Mouse (Mus musculus) MEL (cell line): Measurements from ENCODE around the gene Mydgf. TPM values are rescaled to one million over a fixed set of nuclear protein-coding genes. Genes with fewer than 3 reads are reported as not detected.

ENCODE experiments used
- DNase-seq: peaks from one replicate; pipeline ENCODE4 v3.0.0; 2011; ENCODE audit warnings: low read depth, low spot score
- H3K27ac ChIP-seq: 2 replicates; pipeline ENCODE4 v1.5.1; 2012; ENCODE audit warnings: low read depth, mild to moderate bottlenecking, control low read depth, low read length, moderate library complexity; ENCODE audit not compliant: control insufficient read depth
- H3K27me3 ChIP-seq, 2 experiments: fragments of 150-350 bp in 1 of 2; sonication (generic) in 1 of 2; 2 replicates each; pipeline ENCODE4 v1.6.1; 2012; ENCODE audit warnings: low read length in 2 of 2, mild to moderate bottlenecking in 2 of 2, improper control_type of control experiment in 1 of 2, moderate library complexity in 1 of 2; ENCODE audit not compliant: insufficient read depth in 2 of 2, control insufficient read depth in 1 of 2
- H3K36me3 ChIP-seq, 2 experiments: 2 replicates each; pipeline ENCODE4 v1.6.1; 2012 to 2014; ENCODE audit warnings: low read length in 2 of 2, improper control_type of control experiment in 1 of 2, inconsistent platforms in 1 of 2, mild to moderate bottlenecking in 1 of 2; ENCODE audit not compliant: insufficient read depth in 2 of 2, control insufficient read depth in 1 of 2
- H3K4me1 ChIP-seq, 2 experiments: fragments of 150-350 bp in 1 of 2; sonication (generic) in 1 of 2; 2 replicates each; pipeline ENCODE4 v1.6.1; 2012; ENCODE audit warnings: low read length in 2 of 2, improper control_type of control experiment in 1 of 2, mild to moderate bottlenecking in 1 of 2; ENCODE audit not compliant: insufficient read depth in 2 of 2, control insufficient read depth in 1 of 2
- H3K4me3 ChIP-seq, 2 experiments: fragments of 150-350 bp in 1 of 2; sonication (generic) in 1 of 2; 2 replicates each; pipeline ENCODE4 v1.5.1; 2012; ENCODE audit warnings: low read depth in 2 of 2, low read length in 2 of 2, mild to moderate bottlenecking in 2 of 2, moderate library complexity in 2 of 2, control low read depth in 1 of 2, improper control_type of control experiment in 1 of 2; ENCODE audit not compliant: control insufficient read depth in 1 of 2, insufficient read depth in 1 of 2
- H3K79me2 ChIP-seq: 2 replicates; pipeline ENCODE4 v1.6.1; 2012; ENCODE audit warnings: mild to moderate bottlenecking, low read length, moderate library complexity; ENCODE audit not compliant: control insufficient read depth, poor library complexity, insufficient read depth
- H3K9ac ChIP-seq: 2 replicates; pipeline ENCODE4 v1.6.1; 2012; ENCODE audit warnings: low read depth, mild to moderate bottlenecking, control low read depth, low read length, moderate library complexity; ENCODE audit not compliant: control insufficient read depth, poor library complexity, severe bottlenecking
- H3K9me3 ChIP-seq: fragments of 150-350 bp; sonication (generic); replicated peaks from 2 replicates; pipeline ENCODE4 v1.6.1; 2012; ENCODE audit warnings: mild to moderate bottlenecking, low read length, improper control_type of control experiment, moderate library complexity; ENCODE audit not compliant: insufficient read depth
- EP300 ChIP-seq, 2 experiments: IDR thresholded peaks; 2 replicates each; pipeline ENCODE4 v1.6.1; 2011; ENCODE audit warnings: improper control_type of control experiment in 2 of 2, low read length in 2 of 2, low read depth in 1 of 2, mild to moderate bottlenecking in 1 of 2
- ETS1 ChIP-seq: IDR thresholded peaks from 2 replicates; pipeline ENCODE4 v1.6.1; 2012; ENCODE audit warnings: low read depth, mild to moderate bottlenecking, inconsistent platforms, low read length, improper control_type of control experiment, moderate library complexity
- GATA1 ChIP-seq: IDR thresholded peaks from 2 replicates; pipeline ENCODE4 v1.6.1; 2011; ENCODE audit warnings: low read depth, low read length, improper control_type of control experiment
- HCFC1 ChIP-seq: IDR thresholded peaks from 2 replicates; pipeline ENCODE4 v1.6.1; 2012; ENCODE audit warnings: low read depth, mild to moderate bottlenecking, inconsistent platforms, low read length, improper control_type of control experiment, moderate library complexity
- JUND ChIP-seq: IDR thresholded peaks from 2 replicates; pipeline ENCODE4 v1.6.1; 2011; ENCODE audit warnings: low read depth, mild to moderate bottlenecking, improper control_type of control experiment, low read length
- MEF2A ChIP-seq: IDR thresholded peaks from 2 replicates; pipeline ENCODE4 v1.6.1; 2014; ENCODE audit warnings: low read depth, mild to moderate bottlenecking, inconsistent platforms, low read length, improper control_type of control experiment; ENCODE audit not compliant: poor library complexity, insufficient replicate concordance, severe bottlenecking; ENCODE audit errors: extremely low read depth
- MXI1 ChIP-seq: IDR thresholded peaks from 2 replicates; pipeline ENCODE4 v1.6.1; 2011; ENCODE audit warnings: mild to moderate bottlenecking, low read depth, low read length, improper control_type of control experiment
- MYB ChIP-seq: IDR thresholded peaks from 2 replicates; pipeline ENCODE4 v1.6.1; 2011; ENCODE audit warnings: mild to moderate bottlenecking, low read depth, low read length, improper control_type of control experiment
- TAL1 ChIP-seq: IDR thresholded peaks from 2 replicates; pipeline ENCODE4 v1.6.1; 2012; ENCODE audit warnings: mild to moderate bottlenecking, inconsistent platforms, low read length, moderate library complexity, mixed read lengths
- TCF12 ChIP-seq: IDR thresholded peaks from 2 replicates; pipeline ENCODE4 v1.6.1; 2014; ENCODE audit warnings: low read depth, mild to moderate bottlenecking, inconsistent platforms, low read length, improper control_type of control experiment, moderate library complexity
- UBTF ChIP-seq: IDR thresholded peaks from 2 replicates; pipeline ENCODE4 v1.6.1; 2012; ENCODE audit warnings: low read depth, mild to moderate bottlenecking, inconsistent platforms, low read length, improper control_type of control experiment, moderate library complexity, borderline replicate concordance; ENCODE audit not compliant: insufficient read depth
- polyA plus RNA-seq, 2 experiments: library from polyadenylated mRNA; stranded (reverse) in 1 of 2; unstranded in 1 of 2; fragments of >175 nt in 1 of 2; fragments of >200 nt in 1 of 2; gene quantifications; 2 replicates each; pipeline versions ENCODE4 v1.2.1 to v1.2.4; 2012; ENCODE audit warnings: low replicate concordance in 2 of 2, low read depth in 1 of 2; ENCODE audit not compliant: insufficient read length in 2 of 2, insufficient read depth in 1 of 2, missing spikeins in 1 of 2
- total RNA-seq: library from RNA; depleted of rRNA; stranded (reverse); fragments of 300-350 nt; gene quantifications from 2 replicates; pipeline ENCODE4 v1.2.3, GENCODE M21; 2012

The Mydgf gene
- total and polyA plus RNA-seq, 3 experiments, result 117 to 137 TPM; not detected in 1

DNA sequence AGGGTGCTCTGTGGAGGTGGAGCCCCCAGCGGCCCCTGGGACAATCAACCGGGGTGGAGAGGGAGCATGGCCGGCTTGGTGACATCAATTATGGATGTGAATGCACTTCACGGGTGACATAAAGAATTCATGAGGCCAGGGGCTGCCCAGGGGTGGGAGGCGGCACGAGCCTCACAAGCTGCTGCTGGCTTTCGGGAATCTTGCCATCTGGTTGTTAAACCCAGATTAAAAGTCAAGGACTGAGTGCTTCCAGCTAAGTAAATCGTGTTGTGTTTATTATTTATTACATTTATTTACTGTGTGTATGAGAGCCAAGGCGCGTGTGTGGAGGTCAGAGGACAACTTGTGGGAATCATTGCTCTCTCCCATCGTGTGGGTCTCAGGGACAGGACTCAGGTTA, 18.0 kb downstream of the Mydgf start:
- Histone ChIP-seq H3K79me2 (no peaks in the 10 kb centered on the region), H3K9me3 (no peaks in the 10 kb centered on the region), H3K9ac (no peak overlapping the region), H3K27ac (no peak overlapping the region), H3K4me3 (no peak overlapping the region), H3K36me3 (peaks cover 0 to 22% of the 10 kb centered on the region in 2 experiments; a peak in 2 of 4 replicates), H3K4me1 (peaks cover 9 to 28% of the 10 kb centered on the region in 2 experiments), H3K27me3 (no peaks in the 10 kb centered on the region)
- DNase-seq, result no peak
- TF ChIP-seq MEF2A, result no peak

DNA sequence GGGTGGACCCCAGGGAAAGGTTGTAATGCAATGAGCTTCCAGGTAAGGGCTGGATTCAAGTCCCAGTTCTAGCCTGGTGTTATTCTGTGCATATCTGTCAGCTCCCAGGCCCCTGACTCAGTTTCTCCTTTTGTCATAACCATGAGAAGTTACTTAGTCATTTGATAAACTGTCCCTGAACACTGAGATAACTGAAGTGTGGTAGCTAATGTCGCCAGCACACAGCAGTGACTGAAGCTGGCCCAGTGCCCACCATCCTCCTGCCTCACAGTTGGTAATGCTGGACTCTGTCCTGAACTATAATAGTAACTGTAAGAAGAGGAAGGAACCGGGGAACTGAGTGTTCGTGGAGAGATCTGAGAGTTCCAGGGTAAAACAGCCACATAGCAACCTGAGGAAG, 19.2 kb downstream of the Mydgf start:
- peak overlapping the region; percentile 20; the same call in 1 of the 2 replicates for H3K27ac ChIP-seq
- DNase-seq, result peak; percentile 80
- no peak overlapping the region for H3K4me3 ChIP-seq
- TF ChIP-seq MYB (no peak), GATA1 (peak; percentile 68), TCF12 (peak; percentile 30; the same call in 1 of the 2 replicates), TAL1 (peak; percentile 23), ETS1 (peak; percentile 38; the same call in 1 of the 2 replicates), EP300 (IDR thresholded peaks at IDR 0.05; ENCODE audit: low read depth in 1 of 2, low read length in 2 of 2) (peak in 1 of 2 experiments; percentile 62; a peak in 3 of 4 replicates), UBTF (no peak)
- H3K79me2 ChIP-seq, result no peaks in the 10 kb centered on the region
- H3K9me3 ChIP-seq, result no peaks in the 10 kb centered on the region
- no peaks in the 10 kb centered on the region for H3K27me3 ChIP-seq
- H3K36me3 ChIP-seq, result peaks cover 0 to 22% of the 10 kb centered on the region in 2 experiments; a peak in 2 of 4 replicates
- H3K9ac ChIP-seq, result no peak overlapping the region
- H3K4me1 ChIP-seq, result peaks cover 9 to 28% of the 10 kb centered on the region in 2 experiments

DNA sequence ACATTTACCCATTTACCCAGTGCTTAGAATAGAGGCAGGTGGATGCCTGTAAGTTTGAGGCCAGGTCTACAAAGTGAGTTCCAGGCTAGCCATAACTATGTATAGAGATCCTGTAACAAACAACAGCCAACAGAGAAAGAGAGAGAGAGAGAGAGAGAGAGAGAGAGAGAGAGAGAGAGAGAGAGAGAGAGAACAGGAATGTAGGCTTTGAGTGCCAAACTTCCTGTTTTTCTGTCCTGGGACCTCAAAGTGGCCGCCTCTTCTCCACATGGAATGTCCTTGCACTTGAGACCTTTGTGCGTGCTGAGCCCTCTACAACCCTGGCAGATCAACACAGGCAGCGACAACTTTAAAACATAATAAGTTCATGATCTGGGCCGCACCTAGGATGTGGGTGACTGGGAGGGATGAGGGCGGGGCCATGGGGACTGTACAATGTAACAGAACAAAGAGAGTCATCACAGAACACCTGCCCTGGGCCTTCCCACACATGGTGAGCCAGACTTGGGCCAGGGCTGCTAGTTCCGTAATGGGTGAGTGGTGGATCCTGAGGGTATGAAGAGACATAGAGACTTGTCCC, 20.1 kb downstream of the Mydgf start:
- no peaks in the 10 kb centered on the region for H3K79me2 ChIP-seq
- H3K9me3 ChIP-seq, result no peaks in the 10 kb centered on the region
- H3K36me3 ChIP-seq, result peaks cover 0 to 22% of the 10 kb centered on the region in 2 experiments; a peak in 2 of 4 replicates
- H3K4me3 ChIP-seq, result 0 out of 4 replicates have a peak overlapping the region, but pooled peaks of 1 of the 2 experiments have one; percentile 4
- DNase-seq, result peak; percentile 72
- peak overlapping the region; percentile 27 for H3K9ac ChIP-seq
- peaks cover 9 to 28% of the 10 kb centered on the region in 2 experiments for H3K4me1 ChIP-seq
- peak; percentile 27; the same call in 1 of the 2 replicates for TF ChIP-seq MXI1
- no peak for TF ChIP-seq HCFC1
- peak; percentile 98 for TF ChIP-seq JUND
- peak overlapping the region; percentile 20 for H3K27ac ChIP-seq
- H3K27me3 ChIP-seq, result no peaks in the 10 kb centered on the region
